Mouse (Mus musculus) adrenal gland, postnatal 4 days (tissue): Measurements from ENCODE around the gene Ppargc1a. TPM values are rescaled to one million over a fixed set of nuclear protein-coding genes. Genes with fewer than 3 reads are reported as not detected.

Experiments used
- DNase-seq, 2 experiments: peaks; one replicate each; pipeline ENCODE4 v3.0.0; 2021 to 2022; ENCODE audit warnings: low spot score in 2 of 2, mixed read lengths in 2 of 2
- total RNA-seq, 2 experiments: library from RNA; stranded (reverse); gene quantifications; 2 replicates each; pipeline ENCODE4 v1.2.3; 2021

The Ppargc1a gene
- total RNA-seq, 2 experiments from 2014 or later: 12.4 to 21.8 TPM

DNA sequence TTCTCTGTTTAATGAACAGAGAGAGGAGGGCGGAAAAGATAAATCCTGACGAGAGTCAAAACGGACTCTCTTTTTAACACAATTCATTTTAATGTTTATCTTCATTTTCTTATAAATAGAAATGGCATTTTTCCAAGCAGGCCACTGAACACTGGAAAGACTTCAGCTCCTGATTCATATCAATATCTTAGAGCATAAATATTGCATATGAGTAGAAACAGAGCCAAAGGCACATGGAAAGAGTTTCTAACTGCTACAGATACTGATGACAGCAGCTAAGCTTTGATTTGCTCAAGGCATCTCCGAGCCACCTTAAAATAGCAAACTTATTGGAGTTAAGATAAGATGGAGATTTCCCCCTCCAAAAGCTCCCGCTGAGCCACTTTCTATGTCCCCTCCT lies 14.3 kb downstream of the Ppargc1a start:
- DNase-seq: no peak

- DNase-seq: peak; percentile 12 to 31
Measured at GRCm38 (mm10) chr5:51552483-51553091, 14.9 kb downstream of the Ppargc1a start.

DNA sequence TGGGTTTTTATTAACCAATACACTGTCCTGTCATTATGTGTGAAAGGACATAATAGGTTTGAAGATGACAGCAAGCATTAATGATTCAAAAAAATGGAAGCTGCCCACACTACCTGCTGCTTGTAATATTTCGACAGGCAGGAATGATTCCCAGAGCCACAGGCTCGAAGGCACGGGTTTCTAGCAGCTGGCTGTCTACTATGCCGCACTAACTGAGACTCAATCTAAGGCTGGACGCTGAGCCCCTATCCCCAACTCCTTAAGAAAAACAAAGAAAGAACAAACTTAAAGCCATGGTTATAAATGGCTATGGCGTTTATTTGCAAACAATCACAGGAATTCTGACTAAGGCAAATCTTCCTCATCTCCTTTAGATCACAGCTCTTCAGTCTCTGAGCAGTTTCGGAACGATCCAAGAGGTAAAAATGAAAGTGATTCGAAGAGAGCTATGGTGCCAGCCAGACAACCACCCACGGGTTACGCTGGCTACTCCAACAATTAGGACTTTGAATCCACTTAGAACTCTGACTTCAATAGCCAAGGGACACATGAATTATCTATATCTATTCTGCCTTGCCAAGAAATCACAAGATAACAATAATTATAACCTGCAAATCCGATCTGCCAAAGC lies 15.6 kb downstream of the Ppargc1a start:
- DNase-seq: no peak

GRCm38 (mm10) chr5:51547442-51548035 lies 20.0 kb downstream of the Ppargc1a start:
- DNase-seq: no peak

GRCm38 (mm10) chr5:51546817-51547216 lies 20.7 kb downstream of the Ppargc1a start:
- DNase-seq: no peak

GRCm38 (mm10) chr5:51545133-51546049 lies 22.1 kb downstream of the Ppargc1a start:
- no peak for DNase-seq

GRCm38 (mm10) chr5:51544141-51544735 lies 23.3 kb downstream of the Ppargc1a start:
- DNase-seq: no peak

- no peak for DNase-seq
Measured at GRCm38 (mm10) chr5:51541557-51541956, 26.0 kb downstream of the Ppargc1a start.

DNA sequence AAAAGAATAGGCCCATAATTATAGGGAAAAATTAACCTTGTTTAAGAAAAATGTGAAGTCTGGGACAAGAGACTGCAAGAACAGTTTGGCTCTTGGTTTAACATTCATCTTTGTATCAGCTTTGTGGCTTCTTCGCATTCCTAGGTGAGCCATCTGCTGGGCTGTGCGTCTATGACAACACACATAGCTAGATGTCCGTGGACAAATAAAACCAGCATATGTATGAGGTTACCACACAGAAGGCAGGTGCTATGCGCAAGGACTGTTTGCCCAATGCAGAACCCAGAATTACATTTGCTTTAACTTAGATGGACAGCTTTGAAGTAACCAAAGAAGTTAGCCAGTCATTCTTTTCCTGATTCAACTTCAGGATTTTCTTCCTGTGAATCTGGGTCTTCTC lies 26.7 kb downstream of the Ppargc1a start:
- no peak for DNase-seq

- no peak for DNase-seq
Measured at GRCm38 (mm10) chr5:51539563-51539962, 28.0 kb downstream of the Ppargc1a start.

DNA sequence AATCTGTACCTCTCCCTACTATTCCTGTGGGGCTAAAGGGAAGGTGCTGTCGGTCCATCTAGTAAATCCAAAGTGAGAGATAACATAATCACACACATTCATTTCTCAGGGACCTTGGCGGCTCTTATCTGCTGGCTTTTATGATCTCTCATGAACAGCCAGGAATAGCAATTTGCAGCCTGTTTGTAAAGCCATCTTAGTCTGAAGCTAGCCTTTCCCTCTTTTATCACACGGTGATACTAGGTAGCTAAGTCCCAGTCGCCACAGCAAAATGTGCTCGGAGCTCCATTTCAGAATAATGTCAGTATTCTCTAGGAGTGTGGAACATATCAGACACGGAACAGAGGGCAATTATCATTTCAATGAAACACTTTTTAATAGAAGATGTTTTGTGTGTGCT lies 29.2 kb downstream of the Ppargc1a start:
- DNase-seq: no peak

DNA sequence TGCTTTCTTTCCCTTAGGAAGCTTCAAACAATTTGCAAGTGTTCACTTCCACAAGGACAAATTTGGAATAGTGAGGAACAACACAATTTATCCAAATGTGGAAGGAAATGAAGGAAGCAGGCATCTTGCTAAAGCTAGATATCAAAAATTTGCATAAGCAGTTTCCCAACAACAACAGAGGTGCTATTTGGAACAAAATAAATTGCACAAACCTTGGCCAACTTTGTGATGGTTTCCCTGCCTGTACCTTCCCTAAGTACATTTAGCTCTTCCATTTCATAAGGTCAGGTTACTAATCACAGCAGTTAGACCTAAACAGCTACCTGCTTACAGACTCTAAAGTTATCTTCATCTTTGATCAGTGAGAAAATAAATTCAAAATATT lies 29.9 kb downstream of the Ppargc1a start:
- DNase-seq: no peak

DNA sequence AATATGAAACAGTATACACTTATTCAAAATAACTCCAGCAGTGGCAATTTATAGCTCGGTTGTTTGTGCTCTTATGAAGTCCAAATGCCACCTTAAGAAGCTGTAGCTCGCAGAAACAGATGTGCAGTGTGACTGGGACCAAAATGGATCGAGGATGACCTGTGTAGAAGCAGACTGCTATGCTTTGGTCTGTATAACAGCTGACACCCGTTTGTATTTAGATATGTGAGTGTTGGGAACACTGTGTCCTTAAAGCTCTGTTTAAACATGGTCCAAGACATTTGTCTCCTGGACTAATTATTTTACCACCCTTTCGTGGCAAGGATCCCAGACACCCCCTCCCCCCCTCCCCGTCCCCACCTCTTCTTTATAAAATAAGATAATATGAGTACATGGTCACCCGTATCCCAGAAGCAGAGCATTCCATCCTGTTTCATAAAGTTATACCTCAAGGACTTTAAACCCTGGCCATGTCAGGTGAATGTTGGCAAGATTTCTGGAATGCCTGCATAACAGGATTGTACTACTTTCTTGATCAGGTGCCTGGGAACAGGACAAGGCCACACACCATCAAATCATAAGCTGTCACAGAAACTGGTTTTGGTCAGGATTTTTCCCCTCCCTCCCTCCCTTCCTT lies 30.4 kb downstream of the Ppargc1a start:
- DNase-seq: no peak

- DNase-seq: no peak
Measured at GRCm38 (mm10) chr5:51534456-51534855, 33.1 kb downstream of the Ppargc1a start.

DNA sequence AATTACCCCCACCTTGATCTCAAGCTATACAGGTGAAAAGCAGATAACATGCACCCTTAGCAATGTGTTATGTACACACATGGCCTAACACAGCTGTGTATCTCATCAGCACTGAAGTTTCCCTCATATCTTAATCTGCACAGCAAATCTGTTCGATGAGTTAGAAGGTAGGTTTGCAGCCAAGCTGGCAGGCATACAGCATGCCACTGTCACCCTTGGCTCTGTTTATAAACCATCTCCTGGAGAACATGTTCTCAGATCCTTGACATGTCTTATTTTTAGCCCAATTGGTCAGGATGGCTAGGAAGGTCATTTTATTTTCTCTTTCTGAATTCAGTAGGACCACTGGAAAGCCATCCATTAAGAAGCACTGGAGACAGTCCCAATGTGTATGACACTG lies 36.2 kb downstream of the Ppargc1a start:
- DNase-seq: no peak

GRCm38 (mm10) chr5:51529444-51529843 lies 38.1 kb downstream of the Ppargc1a start:
- DNase-seq: no peak

DNA sequence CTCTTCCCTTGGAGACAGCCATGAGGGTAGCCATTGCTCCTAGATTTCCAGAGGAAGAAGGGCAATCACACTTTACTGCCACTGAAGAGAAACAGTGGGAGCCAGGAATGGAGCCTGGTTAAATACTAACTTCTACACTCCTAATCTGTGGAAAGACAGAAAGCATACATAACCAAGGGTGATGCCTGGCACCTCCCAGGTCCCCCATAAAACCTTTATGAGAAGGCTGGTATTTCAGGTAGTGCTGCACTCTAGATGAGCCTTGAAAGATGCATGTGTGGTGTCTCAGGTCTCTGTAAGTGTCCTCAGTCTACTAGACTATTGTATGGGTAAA lies 39.4 kb downstream of the Ppargc1a start:
- DNase-seq: no peak

- no peak for DNase-seq
Measured at GRCm38 (mm10) chr5:51527498-51528164, 39.9 kb downstream of the Ppargc1a start.

GRCm38 (mm10) chr5:51525858-51526257 lies 41.7 kb downstream of the Ppargc1a start:
- no peak for DNase-seq

- no peak for DNase-seq
Measured at GRCm38 (mm10) chr5:51520807-51521206, 46.7 kb downstream of the Ppargc1a start.
